Mouse (Mus musculus): ENCODE measurements at regions not wholly inside any gene's neighbourhood (a gene's known extent, or its start where the extent isn't known, plus 50 kb on each side); places are given as distances from the start of the nearest gene placed in this dataset.

DNA sequence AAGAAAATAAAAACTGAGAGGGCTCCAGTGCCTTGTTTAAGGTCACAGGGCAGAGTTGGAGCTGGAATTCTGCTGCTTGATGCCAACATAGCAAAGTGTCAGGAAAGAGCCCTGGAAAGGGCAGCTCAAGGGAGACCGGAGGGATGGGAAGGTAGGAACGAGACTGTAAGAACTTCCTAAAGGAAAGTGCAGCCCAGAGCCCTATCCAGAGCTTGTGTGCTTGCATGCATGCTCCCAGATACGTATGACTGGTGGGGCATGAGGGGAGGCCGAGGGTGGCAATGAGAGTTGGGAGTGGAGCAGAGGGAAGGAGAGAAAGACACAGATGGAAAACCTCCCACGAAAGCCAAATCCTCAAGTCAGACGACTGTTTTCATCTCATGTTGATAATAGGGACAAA lies 381.8 kb downstream of the Rps24 start:
- TF ChIP-seq CTCF (IDR thresholded peaks at IDR 0.05; ENCODE audit: low read depth, low read length): no peak
- TF ChIP-seq POLR2A (IDR thresholded peaks at IDR 0.05; ENCODE audit: insufficient read depth, low read length): no peak
